Mouse (Mus musculus) kidney, adult 2 months (tissue): ENCODE results near the gene Rab25. TPM values are rescaled to one million over a fixed set of nuclear protein-coding genes. Genes with fewer than 3 reads are reported as not detected.

ENCODE experiments used
- DNase-seq: peaks from one replicate; pipeline ENCODE4 v3.0.0; 2021
- H3K27ac ChIP-seq: fragments of 200-500 bp; 2 replicates; pipeline ENCODE4 v1.5.1; 2012; ENCODE audit warnings: low read depth, low read length, control low read depth, inconsistent platforms; ENCODE audit not compliant: insufficient read depth
- H3K27me3 ChIP-seq: fragments of 200-500 bp; replicated peaks from 2 replicates; pipeline ENCODE4 v1.6.1; 2012; ENCODE audit warnings: mild to moderate bottlenecking, moderate library complexity, low read length, inconsistent platforms; ENCODE audit not compliant: control insufficient read depth, insufficient read depth
- H3K36me3 ChIP-seq: fragments of 200-500 bp; 2 replicates; pipeline ENCODE4 v1.6.1; 2012; ENCODE audit warnings: mild to moderate bottlenecking, moderate library complexity, low read length, inconsistent platforms; ENCODE audit not compliant: control insufficient read depth, insufficient read depth
- H3K4me1 ChIP-seq: fragments of 200-500 bp; 2 replicates; pipeline ENCODE4 v1.6.1; 2011; ENCODE audit warnings: low read length; ENCODE audit not compliant: control insufficient read depth, insufficient read depth
- H3K4me3 ChIP-seq: fragments of 200-500 bp; 2 replicates; pipeline ENCODE4 v1.5.1; 2011; ENCODE audit warnings: mild to moderate bottlenecking, low read depth, low read length, control low read depth; ENCODE audit not compliant: insufficient read depth
- CTCF ChIP-seq: fragments of 200-500 bp; conservative IDR thresholded peaks from 2 replicates; pipeline ENCODE4 v1.5.1; 2011; ENCODE audit warnings: low read depth, mild to moderate bottlenecking, control low read depth, low read length, moderate library complexity, mixed read lengths; ENCODE audit not compliant: insufficient read depth, insufficient read length
- POLR2A ChIP-seq: fragments of 200-500 bp; IDR thresholded peaks from one replicate; pipeline ENCODE4 v1.6.1; 2011; ENCODE audit warnings: low read depth, low read length, control low read depth
- WGBS: fragments of 180-500 bp; shearing (Covaris S2); methylation state at CpG from one replicate; pipeline ENCODE4 v1.1.7; 2018; 5-methylcytosine and 5-hydroxymethylcytosine counted together
- polyA plus RNA-seq: library from polyadenylated mRNA; depleted of rRNA; stranded (reverse); fragments of >200 nt; gene quantifications from 2 replicates; pipeline ENCODE4 v1.2.3, GENCODE M21; 2012

Gene Rab25
- polyA plus RNA-seq, 1 experiment = 50.1 TPM

DNA sequence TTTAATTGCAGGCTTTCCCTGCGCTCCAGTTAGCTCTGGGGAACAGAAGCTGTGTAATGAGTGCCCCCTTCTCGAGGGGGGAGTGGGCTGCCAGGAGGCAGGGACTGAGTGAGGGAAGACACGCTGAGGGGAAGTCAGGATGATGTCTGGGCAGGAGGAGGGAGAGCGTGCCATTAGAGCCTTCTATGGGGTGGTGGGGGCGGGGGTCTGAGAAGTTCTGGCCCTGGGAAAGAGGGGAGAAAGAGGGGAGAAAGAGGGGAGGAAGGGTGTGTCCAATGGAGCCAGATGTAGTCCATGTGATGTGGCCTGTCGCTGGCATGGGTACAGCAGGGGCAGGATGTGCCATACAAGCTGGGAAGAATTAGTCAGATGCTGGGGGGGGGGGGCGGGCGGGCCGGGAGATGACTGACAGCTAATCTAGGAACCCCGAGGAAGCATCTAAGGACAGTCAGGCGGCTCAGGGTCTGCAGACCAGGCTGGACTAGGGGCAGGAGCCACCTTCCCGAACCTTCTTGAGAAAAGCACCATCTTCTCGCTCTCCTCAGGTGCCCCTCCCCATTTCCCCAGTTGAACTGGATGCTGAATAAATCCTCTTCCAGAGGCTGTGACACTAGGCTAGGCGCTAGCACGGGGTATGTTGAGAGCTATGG lies 35.1 kb downstream of the Rab25 start:
- Histone ChIP-seq H3K36me3 (no peaks in the 10 kb centered on the region), H3K27ac (no peak overlapping the region), H3K4me1 (peaks cover 14% of the 10 kb centered on the region; the same call in 1 of the 2 replicates), H3K4me3 (no peak overlapping the region), H3K27me3 (no peaks in the 10 kb centered on the region)
- DNase-seq = no peak
- TF ChIP-seq CTCF = no peak
- no peak for TF ChIP-seq POLR2A
- WGBS = 53% methylated on average over 15 of the region's 15 CpGs

DNA sequence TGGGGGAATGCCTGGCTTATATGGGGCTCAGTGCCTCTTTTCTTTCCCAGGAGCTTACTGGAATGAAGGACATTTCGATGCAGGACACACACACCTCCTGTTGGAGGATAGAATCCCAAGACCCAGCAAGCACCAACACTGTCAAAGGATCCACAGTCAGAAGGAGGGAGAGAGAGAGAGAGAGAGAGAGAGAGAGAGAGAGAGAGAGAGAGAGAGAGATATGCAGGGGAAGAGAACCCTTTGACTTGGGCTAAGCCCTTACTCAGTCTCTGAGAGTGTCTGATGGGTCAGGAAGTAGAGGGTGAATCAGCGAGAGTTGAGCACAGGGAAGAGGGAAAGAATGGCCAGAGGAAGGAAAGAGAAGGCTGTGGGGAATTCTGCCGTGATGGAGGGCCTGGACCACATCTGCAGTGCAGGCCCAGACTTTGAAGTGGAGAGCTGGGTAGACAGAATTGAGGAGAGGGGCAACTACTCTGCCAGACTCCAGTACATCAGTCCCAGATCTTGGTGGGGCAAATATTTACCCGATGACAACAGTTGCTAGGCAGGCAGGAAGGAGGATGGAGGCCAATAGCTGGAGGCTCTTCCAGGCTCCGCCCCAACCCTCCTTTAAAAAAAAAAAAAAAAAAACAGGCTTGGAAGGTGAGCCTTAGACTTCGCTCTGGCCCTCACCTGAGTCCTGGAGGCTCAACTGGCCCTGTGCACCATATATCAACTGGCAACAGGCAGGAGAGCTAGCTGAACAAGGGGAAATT lies 35.8 kb downstream of the Rab25 start:
- no peaks in the 10 kb centered on the region for H3K36me3 ChIP-seq
- H3K4me3 ChIP-seq = no peak overlapping the region
- peak; percentile 48 for DNase-seq
- peaks cover 14% of the 10 kb centered on the region; the same call in 1 of the 2 replicates for H3K4me1 ChIP-seq
- no peak overlapping the region for H3K27ac ChIP-seq
- TF ChIP-seq CTCF = no peak
- no peak for TF ChIP-seq POLR2A
- WGBS = 57% methylated on average over 6 of the region's 6 CpGs
- no peaks in the 10 kb centered on the region for H3K27me3 ChIP-seq

DNA sequence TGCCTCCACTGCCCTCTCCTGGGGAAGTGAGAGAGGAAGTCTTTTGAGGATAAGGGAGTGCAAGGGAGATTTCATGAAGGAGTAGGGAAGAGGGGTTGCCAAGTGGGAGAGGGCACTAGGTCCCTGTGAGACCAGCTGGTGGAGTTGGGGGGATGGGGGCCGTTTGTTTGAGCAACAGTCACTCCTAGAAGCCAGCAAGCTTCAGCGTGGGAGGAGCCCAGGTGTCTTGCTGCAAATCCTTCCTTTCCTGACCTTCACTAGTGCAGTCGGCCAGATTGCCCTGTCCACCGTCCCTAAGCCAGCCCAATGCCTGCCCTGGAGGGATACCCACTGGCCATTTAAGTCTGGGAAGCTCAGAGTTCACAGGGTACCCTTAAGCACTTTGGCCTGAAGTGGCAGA lies 36.5 kb downstream of the Rab25 start:
- no peaks in the 10 kb centered on the region for H3K27me3 ChIP-seq
- H3K27ac ChIP-seq = no peak overlapping the region
- WGBS = 50% methylated on average over 4 of the region's 4 CpGs
- no peak overlapping the region for H3K4me3 ChIP-seq
- no peaks in the 10 kb centered on the region for H3K36me3 ChIP-seq
- TF ChIP-seq POLR2A = no peak
- no peak for TF ChIP-seq CTCF
- DNase-seq = no peak
- H3K4me1 ChIP-seq = peaks cover 14% of the 10 kb centered on the region; the same call in 1 of the 2 replicates

DNA sequence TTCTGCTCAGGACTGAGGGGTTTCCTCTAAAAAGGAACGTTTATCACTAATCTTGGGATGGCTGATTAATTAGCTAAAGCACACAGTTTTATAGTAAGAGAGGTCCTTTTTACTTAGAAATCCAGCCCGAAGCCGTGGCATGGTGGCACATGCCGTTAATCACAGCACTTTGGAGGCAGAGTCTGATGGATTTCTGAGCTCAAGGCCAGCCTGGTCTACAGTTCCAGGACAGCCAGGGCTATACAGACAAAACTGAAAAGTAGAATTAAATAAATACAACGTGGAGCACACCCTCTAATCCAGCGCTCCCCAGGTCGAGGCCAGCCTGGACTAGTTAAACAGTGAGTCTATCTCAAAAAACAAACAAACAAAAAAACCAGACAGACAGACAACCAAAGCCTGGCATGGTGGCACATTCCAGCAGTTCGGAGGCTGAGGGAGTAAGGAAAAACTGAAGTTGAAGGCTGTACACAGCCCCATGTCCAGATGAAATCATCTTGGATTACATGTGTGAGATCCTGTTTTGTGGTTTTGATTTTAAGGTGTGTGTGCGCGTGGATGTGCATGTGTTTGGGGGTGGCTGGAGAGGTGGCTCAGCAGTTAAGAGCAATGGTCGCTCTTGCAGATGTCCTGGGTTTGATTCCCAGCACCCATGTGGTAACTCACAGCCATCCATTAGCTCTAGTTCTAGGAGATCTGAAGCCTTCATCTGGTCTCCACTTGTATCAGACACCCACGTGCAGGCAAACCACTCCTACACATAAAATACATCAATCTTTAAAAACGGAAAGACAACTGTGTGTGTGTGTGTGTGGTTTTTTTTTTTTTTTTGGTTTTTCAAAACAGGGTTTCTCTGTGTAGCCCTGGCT lies 37.4 kb downstream of the Rab25 start:
- Histone ChIP-seq H3K4me3 (peak overlapping the region; percentile 57), H3K36me3 (no peaks in the 10 kb centered on the region), H3K4me1 (peaks cover 14% of the 10 kb centered on the region; the same call in 1 of the 2 replicates), H3K27ac (peak overlapping the region; percentile 57), H3K27me3 (no peaks in the 10 kb centered on the region)
- no peak for DNase-seq
- WGBS = 51% methylated on average over 13 of the region's 13 CpGs
- TF ChIP-seq POLR2A (no peak), CTCF (no peak)

DNA sequence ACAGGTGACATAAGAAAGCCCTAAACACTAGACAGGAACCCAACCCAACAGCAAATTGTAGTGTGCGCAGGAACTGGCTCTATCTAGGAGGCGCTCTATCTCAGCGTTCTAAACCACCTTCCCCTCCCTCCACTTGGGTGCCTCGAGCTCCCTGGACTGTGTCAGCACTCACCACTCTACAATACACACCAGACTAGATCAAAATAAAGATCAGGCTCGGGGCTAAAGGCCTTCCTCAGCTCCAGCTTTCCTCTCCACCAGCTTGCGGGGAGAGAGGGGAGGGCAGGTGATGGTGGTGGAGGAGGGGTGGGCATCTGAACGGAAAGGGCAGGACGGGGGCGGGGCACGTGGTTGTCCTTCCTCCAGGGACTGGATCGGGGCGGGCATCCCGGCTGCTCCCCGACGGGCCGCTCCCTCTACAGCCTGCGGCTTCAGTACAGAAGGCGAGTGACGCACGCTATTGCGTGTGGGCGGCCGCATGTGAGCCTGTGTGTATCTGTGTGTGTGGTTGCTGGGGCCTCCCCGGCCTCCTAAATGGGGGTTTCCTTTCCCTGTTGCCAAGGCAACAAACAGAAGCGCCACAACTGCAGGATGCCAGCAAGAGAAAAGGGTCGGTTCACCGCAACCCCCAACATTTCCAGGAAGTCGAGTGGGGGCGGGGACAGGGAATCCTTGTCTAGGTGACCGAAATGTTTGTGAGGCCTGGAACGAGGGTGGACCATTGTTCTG lies 38.2 kb downstream of the Rab25 start, which contains the start of gene Lmna:
Lmna (minus strand) TSS at position 265 of the 729 bp plus-strand sequence.
- DNase-seq = peak; percentile 97
- Histone ChIP-seq H3K27me3 (no peaks in the 10 kb centered on the region), H3K36me3 (no peaks in the 10 kb centered on the region), H3K27ac (peak within 1 kb of the TSS; percentile 65), H3K4me3 (peak within 1 kb of the TSS; percentile 57), H3K4me1 (peaks cover 14% of the 10 kb centered on the region; the same call in 1 of the 2 replicates)
- peak; percentile 53 for TF ChIP-seq CTCF
- no peak for TF ChIP-seq POLR2A
- WGBS = under 1% methylated on average over 31 of the region's 31 CpGs

DNA sequence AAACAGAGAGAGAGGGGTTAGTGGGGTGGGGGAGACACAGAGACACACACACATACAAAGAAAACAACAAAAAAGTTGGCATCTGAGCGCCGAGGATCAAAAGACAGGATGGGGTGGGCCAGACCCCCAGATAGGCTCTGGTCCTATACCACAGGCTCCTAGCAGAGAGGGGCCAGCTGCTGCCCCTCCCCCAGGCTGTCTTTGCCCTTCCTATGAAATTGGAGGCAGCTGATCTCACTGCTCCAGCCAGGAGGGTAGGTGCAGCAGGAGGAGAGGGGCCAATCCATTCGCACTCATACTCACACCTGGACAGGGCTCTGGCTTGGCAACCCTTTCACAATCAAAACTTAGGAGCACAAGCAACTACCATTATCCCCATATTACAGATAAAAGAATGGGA lies 38.9 kb downstream of the Rab25 start:
- no peak for TF ChIP-seq CTCF
- TF ChIP-seq POLR2A = no peak
- H3K36me3 ChIP-seq = no peaks in the 10 kb centered on the region
- no peaks in the 10 kb centered on the region for H3K27me3 ChIP-seq
- DNase-seq = no peak
- peaks cover 14% of the 10 kb centered on the region; the same call in 1 of the 2 replicates for H3K4me1 ChIP-seq
- WGBS = 58% methylated on average over 3 of the region's 3 CpGs
- peak overlapping the region; percentile 65 for H3K27ac ChIP-seq
- peak overlapping the region; percentile 57 for H3K4me3 ChIP-seq
